Mouse (Mus musculus): ENCODE measurements around the gene Wipi2.

GRCm38 (mm10) chr5:142614513-142614912 lies 13.0 kb upstream of the Wipi2 start:
- no peak for TF ChIP-seq POLR2A (IDR thresholded peaks at IDR 0.05; ENCODE audit: borderline replicate concordance, control insufficient read depth, low read depth, low read length)
- no peak for TF ChIP-seq CTCF (IDR thresholded peaks at IDR 0.05; ENCODE audit: control insufficient read depth, insufficient read depth, low read length)
